Mouse (Mus musculus) embryonic facial prominence, embryonic 11.5 days (tissue): Measurements from ENCODE around the gene Nectin2. TPM values are rescaled to one million over a fixed set of nuclear protein-coding genes. Genes with fewer than 3 reads are reported as not detected.

Experiments used
- ATAC-seq: fragments of 200-750 bp; cut with Nextera tagmentation; replicated peaks from 2 replicates; pipeline ENCODE4 v1.8.0; 2017; ENCODE audit warnings: low read depth; ENCODE audit not compliant: insufficient number of reproducible peaks, low FRiP score, low TSS enrichment
- DNase-seq: peaks from one replicate; pipeline ENCODE4 v3.0.0-alpha.2; 2015; ENCODE audit warnings: low spot score
- H3K27ac ChIP-seq: fragments of 300-500 bp; sonication (generic); replicated peaks from 2 replicates; pipeline ENCODE4 v1.5.1; 2014; ENCODE audit warnings: mild to moderate bottlenecking, low read depth, low read length, control low read depth
- H3K27me3 ChIP-seq: fragments of 300-500 bp; sonication (generic); 2 replicates; pipeline ENCODE4 v1.6.1; 2014; ENCODE audit warnings: mild to moderate bottlenecking, low read length, moderate library complexity, mixed read lengths; ENCODE audit not compliant: control insufficient read depth, insufficient read depth
- H3K36me3 ChIP-seq: fragments of 300-500 bp; sonication (generic); replicated peaks from 2 replicates; pipeline ENCODE4 v1.6.1; 2014; ENCODE audit warnings: low read depth, mild to moderate bottlenecking, low read length, moderate library complexity, mixed read lengths; ENCODE audit not compliant: control insufficient read depth, insufficient read depth
- H3K4me1 ChIP-seq: fragments of 300-500 bp; sonication (generic); 2 replicates; pipeline ENCODE4 v1.6.1; 2014; ENCODE audit warnings: low read length, mixed read lengths; ENCODE audit not compliant: control insufficient read depth, insufficient read depth
- H3K4me2 ChIP-seq: fragments of 300-500 bp; sonication (generic); 2 replicates; pipeline ENCODE4 v1.6.1; 2014; ENCODE audit warnings: low read depth, mild to moderate bottlenecking, control low read depth, low read length, moderate library complexity
- H3K4me3 ChIP-seq: fragments of 300-500 bp; sonication (generic); 2 replicates; pipeline ENCODE4 v1.5.1; 2014; ENCODE audit warnings: low read depth, low read length, control low read depth
- H3K9ac ChIP-seq: fragments of 300-500 bp; sonication (generic); replicated peaks from 2 replicates; pipeline ENCODE4 v1.6.1; 2014; ENCODE audit warnings: mild to moderate bottlenecking, control low read depth, low read length
- H3K9me3 ChIP-seq: fragments of 300-500 bp; sonication (generic); replicated peaks from 2 replicates; pipeline ENCODE4 v1.6.1; 2016; ENCODE audit warnings: mild to moderate bottlenecking, low read length, inconsistent platforms, mixed read lengths; ENCODE audit not compliant: control insufficient read depth
- WGBS: fragments of 180-500 bp; shearing (Covaris S2); extraction: QIAGEN DNeasy Blood & Tissue Kit; methylation state at CpG from one replicate; pipeline ENCODE4 v1.1.7; 2014; 5-methylcytosine and 5-hydroxymethylcytosine counted together
- polyA plus RNA-seq: library from polyadenylated mRNA; unstranded; fragments of >200 nt; fragmentation: Nextera tagmentation; extraction: Ambion mirVana; gene quantifications from 2 replicates; pipeline ENCODE4 v1.2.1, GENCODE M21; 2014

Nectin2 gene
- polyA plus RNA-seq, 1 experiment from 2014 or later, result 69.8 TPM

- Histone ChIP-seq H3K27ac (no peak overlapping the region), H3K27me3 (no peaks in the 10 kb centered on the region), H3K4me1 (no peaks in the 10 kb centered on the region), H3K4me2 (no peak overlapping the region), H3K9me3 (no peaks in the 10 kb centered on the region), H3K4me3 (no peak overlapping the region), H3K9ac (no peak overlapping the region), H3K36me3 (no peaks in the 10 kb centered on the region)
- WGBS, result 65% methylated on average over 3 of the region's 3 CpGs
- DNase-seq (no peak), ATAC-seq (no peak)
These were observed 67.3 kb downstream of the Nectin2 start for GRCm38 (mm10) chr7:19682979-19683378.

- Histone ChIP-seq H3K4me1 (no peaks in the 10 kb centered on the region), H3K27ac (no peak within 1 kb of the TSS), H3K27me3 (no peaks in the 10 kb centered on the region), H3K4me2 (no peak within 1 kb of the TSS), H3K9ac (no peak within 1 kb of the TSS), H3K36me3 (no peaks in the 10 kb centered on the region), H3K9me3 (no peaks in the 10 kb centered on the region), H3K4me3 (no peak within 1 kb of the TSS)
- no peak for ATAC-seq
- no peak for DNase-seq
- 65% methylated on average over 8 of the region's 8 CpGs for WGBS
These were observed 69.0 kb downstream of the Nectin2 start, which contains the start of the genes Gm44805 and Apoc4 for GRCm38 (mm10) chr7:19681202-19681694. TSS of gene Gm44805 (minus strand) at chr7:19681423. TSS of gene Apoc4 (minus strand) at chr7:19681479.

- DNase-seq, result no peak
- H3K4me3 ChIP-seq, result no peak overlapping the region
- WGBS, result 72% methylated on average over 2 of the region's 2 CpGs
- no peaks in the 10 kb centered on the region for H3K27me3 ChIP-seq
- no peaks in the 10 kb centered on the region for H3K4me1 ChIP-seq
- no peaks in the 10 kb centered on the region for H3K36me3 ChIP-seq
- no peak overlapping the region for H3K9ac ChIP-seq
- H3K4me2 ChIP-seq, result no peak overlapping the region
- no peak for ATAC-seq
- no peaks in the 10 kb centered on the region for H3K9me3 ChIP-seq
- H3K27ac ChIP-seq, result no peak overlapping the region
These were observed 69.6 kb downstream of the Nectin2 start for GRCm38 (mm10) chr7:19680702-19681101.

- WGBS, result 93% methylated on average over 3 of the region's 3 CpGs
- Histone ChIP-seq H3K27me3 (no peaks in the 10 kb centered on the region), H3K4me3 (no peak overlapping the region), H3K9ac (no peak overlapping the region), H3K4me2 (no peak overlapping the region), H3K4me1 (no peaks in the 10 kb centered on the region), H3K36me3 (no peaks in the 10 kb centered on the region), H3K9me3 (no peaks in the 10 kb centered on the region), H3K27ac (no peak overlapping the region)
- DNase-seq (no peak), ATAC-seq (no peak)
These were observed 71.4 kb downstream of the Nectin2 start for GRCm38 (mm10) chr7:19678901-19679300.

GRCm38 (mm10) chr7:19677872-19678271 is 72.4 kb downstream of the Nectin2 start, which contains the start of gene Apoc2:
TSS of gene Apoc2 (minus strand) at chr7:19677941.
- H3K4me1 ChIP-seq, result no peaks in the 10 kb centered on the region
- no peak within 1 kb of the TSS for H3K4me2 ChIP-seq
- no peaks in the 10 kb centered on the region for H3K36me3 ChIP-seq
- no peaks in the 10 kb centered on the region for H3K9me3 ChIP-seq
- H3K27me3 ChIP-seq, result no peaks in the 10 kb centered on the region
- H3K27ac ChIP-seq, result no peak within 1 kb of the TSS
- DNase-seq (no peak), ATAC-seq (no peak)
- WGBS, result 68% methylated on average over 8 of the region's 8 CpGs
- H3K4me3 ChIP-seq, result no peak within 1 kb of the TSS
- H3K9ac ChIP-seq, result no peak within 1 kb of the TSS

GRCm38 (mm10) chr7:19676662-19677061 is 73.6 kb downstream of the Nectin2 start:
- no peak overlapping the region for H3K4me3 ChIP-seq
- no peak overlapping the region for H3K27ac ChIP-seq
- no peaks in the 10 kb centered on the region for H3K9me3 ChIP-seq
- no peaks in the 10 kb centered on the region for H3K4me1 ChIP-seq
- WGBS, result 60% methylated on average over 1 of the region's 1 CpGs
- H3K9ac ChIP-seq, result no peak overlapping the region
- ATAC-seq, result no peak
- H3K27me3 ChIP-seq, result no peaks in the 10 kb centered on the region
- DNase-seq, result no peak
- no peak overlapping the region for H3K4me2 ChIP-seq
- no peaks in the 10 kb centered on the region for H3K36me3 ChIP-seq

- Histone ChIP-seq H3K4me1 (no peaks in the 10 kb centered on the region), H3K9ac (no peak overlapping the region), H3K4me3 (no peak overlapping the region), H3K27me3 (no peaks in the 10 kb centered on the region), H3K4me2 (no peak overlapping the region), H3K27ac (no peak overlapping the region), H3K9me3 (no peaks in the 10 kb centered on the region), H3K36me3 (no peaks in the 10 kb centered on the region)
- no peak for ATAC-seq
- 82% methylated on average over 10 of the region's 10 CpGs for WGBS
- DNase-seq, result no peak
These were observed 74.5 kb downstream of the Nectin2 start for GRCm38 (mm10) chr7:19675824-19676223.

GRCm38 (mm10) chr7:19673083-19673699 is 77.1 kb downstream of the Nectin2 start:
- ATAC-seq (no peak), DNase-seq (no peak)
- Histone ChIP-seq H3K27ac (no peak overlapping the region), H3K27me3 (no peaks in the 10 kb centered on the region), H3K4me3 (no peak overlapping the region), H3K4me1 (no peaks in the 10 kb centered on the region), H3K4me2 (no peak overlapping the region), H3K9me3 (no peaks in the 10 kb centered on the region), H3K9ac (no peak overlapping the region), H3K36me3 (no peaks in the 10 kb centered on the region)
- WGBS, result 65% methylated on average over 14 of the region's 14 CpGs
